Mouse (Mus musculus) heart, postnatal 14 days (tissue): ENCODE measurements at regions not wholly inside any gene's neighbourhood (a gene's known extent, or its start where the extent isn't known, plus 50 kb on each side); places are given as distances from the start of the nearest gene placed in this dataset.
A peak's percentile ranks its signal among the peaks of the same experiment; 100 is the strongest.

Experiments used
- DNase-seq, 2 experiments: peaks; one replicate each; pipeline ENCODE4 v3.0.0; 2021 to 2022
- intact Hi-C: fragments of 180-260 bp; cut with DNase I; formaldehyde crosslinking; loops from one replicate; pipeline ENCODE4 v1.15.1; 2025

DNA sequence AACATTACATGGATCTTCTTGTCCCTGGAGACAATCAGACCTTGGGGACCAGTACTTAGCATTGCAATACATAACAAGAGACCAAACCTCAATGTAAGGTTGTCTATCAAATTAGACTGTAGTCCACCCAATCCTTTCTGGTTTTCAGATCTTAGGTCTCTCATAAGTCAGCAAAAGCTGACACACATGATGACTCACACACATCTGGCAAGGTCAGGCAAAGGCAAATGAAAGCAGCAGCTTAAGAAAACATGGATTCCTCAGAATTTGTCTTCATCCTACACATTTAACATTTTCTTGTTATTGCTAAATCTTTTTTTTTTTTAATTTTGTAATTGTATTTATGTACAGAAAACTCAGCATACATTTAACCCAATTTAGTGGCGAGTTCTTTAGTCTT, 52.0 kb downstream of the Gm11983 start:
- DNase-seq, result no peak
- intact Hi-C loops, result no loop called here

DNA sequence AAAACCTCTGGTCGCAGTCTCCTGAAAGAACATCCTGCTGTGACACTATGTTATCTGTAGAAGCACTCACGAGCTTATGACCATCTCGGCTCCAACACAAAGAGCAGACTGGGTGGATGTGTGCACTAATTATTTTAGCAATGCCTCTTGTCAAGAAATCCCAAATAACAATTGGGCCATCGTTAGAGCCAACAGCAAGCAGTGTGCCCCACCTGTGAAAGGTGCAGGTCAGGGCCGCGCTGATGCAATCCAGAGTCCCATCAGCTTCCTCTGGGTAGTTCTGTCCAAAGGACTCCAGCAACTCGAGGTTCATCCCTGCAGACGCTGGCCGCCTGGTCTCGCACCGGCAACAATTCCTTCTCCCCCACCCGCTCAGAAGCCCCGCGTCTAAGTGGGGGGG, 54.6 kb downstream of the Gm11983 start:
- DNase-seq, result no peak
- intact Hi-C loops, result no loop called here

DNA sequence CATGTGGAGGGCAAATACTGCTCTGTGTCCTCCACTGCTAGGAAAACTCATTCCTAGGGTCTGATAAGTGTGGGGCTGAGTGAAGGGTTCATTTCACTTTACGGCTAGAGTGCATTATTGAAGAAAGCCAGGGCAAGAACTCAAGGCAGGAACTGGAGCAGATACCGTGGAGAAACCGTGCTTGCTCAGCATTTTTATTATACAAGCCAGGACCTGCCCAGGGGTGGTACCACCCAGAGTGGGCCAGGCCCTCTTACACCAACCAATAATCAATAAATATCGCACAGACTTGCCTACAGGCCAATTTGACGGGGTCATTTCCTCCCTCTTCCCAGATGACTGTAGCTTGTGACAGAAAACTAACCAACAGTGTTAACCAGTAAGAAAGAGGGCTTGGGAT, 57.7 kb downstream of the Gm11983 start:
- no peak for DNase-seq
- intact Hi-C loops, result no loop called here

DNA sequence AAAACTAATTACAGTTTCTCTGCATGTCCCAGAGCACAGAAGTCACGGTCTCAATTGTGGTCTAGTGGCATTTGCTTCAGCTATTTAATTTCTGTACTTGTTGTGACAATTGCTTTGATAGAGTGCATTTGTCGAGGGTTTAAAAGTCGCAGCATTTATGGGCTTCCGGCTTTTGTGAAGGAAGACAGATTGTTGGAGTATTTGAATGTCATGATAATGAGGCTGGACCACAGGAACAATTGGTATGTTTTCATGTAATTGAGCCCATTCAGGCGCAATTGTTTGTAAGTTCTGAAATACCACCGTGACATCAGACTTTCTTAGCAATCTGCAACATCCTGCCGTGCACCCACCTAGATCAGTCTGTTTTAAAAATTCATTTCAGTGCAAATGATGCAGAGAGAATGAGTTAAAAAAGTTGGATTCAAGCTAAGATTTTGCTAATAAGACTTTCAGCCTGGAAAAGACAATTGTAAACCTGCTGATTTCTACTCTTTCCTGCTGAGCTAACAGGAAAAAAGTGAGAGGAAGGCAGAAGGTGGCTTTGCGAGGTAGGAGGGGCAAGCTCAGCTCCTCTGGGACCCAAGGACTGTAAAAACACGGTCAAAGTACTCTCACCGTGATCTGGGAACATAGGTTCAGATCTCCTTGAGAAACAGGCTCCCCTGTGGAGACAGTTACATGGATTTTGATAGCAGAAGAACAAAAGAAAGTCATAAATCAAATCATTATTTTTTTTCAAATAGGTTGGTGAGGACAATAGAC, 58.7 kb downstream of the Gm11983 start:
- DNase-seq, result no peak
- intact Hi-C loops, result no loop called here

DNA sequence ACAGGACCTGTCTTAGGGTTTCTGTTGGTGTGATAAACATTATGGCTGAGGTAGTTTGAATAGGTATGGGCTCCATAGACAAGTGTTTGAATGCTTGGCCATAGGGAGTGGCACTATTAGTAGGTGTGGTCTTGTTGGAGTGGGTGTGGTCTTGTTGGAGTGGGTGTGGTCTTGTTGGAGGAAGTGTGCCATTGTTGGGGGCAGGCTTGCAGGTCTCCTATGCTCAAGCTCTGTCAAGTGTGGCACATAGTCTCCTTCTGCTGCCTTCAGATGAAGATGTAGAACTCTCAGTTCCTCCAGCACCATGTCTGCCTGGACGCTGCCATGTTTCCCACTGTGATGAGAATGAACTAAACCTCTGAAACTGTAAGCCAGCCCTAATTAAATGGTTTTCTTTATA, 59.9 kb downstream of the Gm11983 start:
- intact Hi-C loops, result no loop called here

DNA sequence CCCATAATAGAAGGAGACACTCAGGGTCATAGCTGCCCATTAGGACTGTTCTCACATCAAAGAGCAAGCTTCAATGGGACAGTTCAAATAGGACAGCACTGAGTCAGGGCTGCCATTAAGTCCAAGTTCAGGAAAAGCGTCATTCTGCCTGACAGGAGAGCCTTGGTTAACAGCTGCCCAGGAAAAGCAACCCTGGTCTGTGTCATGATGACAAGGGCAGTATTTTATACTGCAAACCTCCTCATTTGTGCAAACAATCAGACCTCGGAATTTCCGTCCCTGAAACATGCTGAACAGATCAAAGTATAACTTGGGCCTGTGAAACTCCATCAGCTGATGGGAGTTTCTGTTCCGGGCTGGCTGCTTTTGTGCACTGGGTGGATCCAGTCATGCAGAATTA, 62.8 kb downstream of the Gm11983 start:
- DNase-seq, result no peak
- intact Hi-C loops, result no loop called here

More for the DNA sequence above, 59.9 kb downstream of the Gm11983 start:
- no peak for DNase-seq

DNA sequence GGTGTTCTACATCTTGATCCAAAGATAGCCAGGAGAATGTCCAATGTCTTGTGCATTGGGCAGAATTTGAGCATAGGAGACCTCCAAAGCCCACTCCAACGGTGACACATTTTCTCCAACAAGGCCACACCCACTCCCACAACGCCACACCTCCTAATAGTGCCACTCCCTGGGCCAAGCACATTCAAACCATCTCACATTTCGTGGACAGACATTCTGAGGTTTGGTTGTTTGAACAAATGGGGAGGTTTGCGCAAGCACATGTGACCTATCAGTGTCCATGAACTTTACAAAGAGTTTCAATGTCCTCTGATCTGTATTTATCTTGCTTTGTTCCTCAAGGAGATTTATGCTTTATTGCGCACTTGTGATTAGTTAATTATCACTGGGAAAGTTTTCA, 63.5 kb downstream of the Gm11983 start:
- intact Hi-C loops, result no loop called here
- DNase-seq, result no peak

DNA sequence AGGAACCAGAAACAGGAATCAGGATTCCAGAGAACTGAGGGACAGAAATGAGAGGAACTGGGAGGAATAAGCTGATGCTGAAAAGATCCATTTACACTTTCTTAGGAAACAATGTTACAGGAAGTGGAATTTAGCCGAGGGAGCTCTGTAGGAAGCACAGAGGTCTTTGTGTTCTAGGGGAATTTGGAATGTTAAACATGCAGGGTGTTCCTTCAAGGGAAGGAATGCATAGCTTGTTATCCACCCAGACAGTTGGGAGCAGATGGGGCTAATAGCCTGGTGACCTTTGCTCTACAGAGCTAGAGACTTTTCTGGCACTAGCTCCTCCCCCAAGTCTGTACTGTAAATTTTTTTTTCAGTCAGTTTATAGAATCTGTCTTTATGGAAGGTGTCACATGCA, 64.1 kb downstream of the Gm11983 start:
- intact Hi-C loops, result no loop called here
- no peak for DNase-seq

DNA sequence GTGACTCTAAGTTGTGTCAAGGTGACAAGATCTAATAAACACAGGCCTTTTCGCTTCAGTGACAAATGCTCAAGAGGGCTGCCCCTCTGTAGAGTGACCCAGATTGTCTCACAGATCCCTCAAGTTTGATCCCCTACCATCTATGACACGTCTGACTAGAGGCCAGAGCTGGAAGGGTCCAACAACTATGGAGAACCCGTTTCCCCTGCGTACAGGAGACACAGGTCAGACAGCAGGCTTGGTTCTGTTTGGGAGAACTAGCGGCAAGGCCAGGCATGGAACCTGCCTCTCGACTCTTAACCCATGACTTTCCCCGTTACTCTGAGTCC, 68.1 kb downstream of the Gm11983 start:
- intact Hi-C loops, result loop anchor here (1.0 to 5.0 kb wide), 2 partner anchors 92 to 114 kb away; no protein-coding TSS in a partner anchor
- no peak for DNase-seq

DNA sequence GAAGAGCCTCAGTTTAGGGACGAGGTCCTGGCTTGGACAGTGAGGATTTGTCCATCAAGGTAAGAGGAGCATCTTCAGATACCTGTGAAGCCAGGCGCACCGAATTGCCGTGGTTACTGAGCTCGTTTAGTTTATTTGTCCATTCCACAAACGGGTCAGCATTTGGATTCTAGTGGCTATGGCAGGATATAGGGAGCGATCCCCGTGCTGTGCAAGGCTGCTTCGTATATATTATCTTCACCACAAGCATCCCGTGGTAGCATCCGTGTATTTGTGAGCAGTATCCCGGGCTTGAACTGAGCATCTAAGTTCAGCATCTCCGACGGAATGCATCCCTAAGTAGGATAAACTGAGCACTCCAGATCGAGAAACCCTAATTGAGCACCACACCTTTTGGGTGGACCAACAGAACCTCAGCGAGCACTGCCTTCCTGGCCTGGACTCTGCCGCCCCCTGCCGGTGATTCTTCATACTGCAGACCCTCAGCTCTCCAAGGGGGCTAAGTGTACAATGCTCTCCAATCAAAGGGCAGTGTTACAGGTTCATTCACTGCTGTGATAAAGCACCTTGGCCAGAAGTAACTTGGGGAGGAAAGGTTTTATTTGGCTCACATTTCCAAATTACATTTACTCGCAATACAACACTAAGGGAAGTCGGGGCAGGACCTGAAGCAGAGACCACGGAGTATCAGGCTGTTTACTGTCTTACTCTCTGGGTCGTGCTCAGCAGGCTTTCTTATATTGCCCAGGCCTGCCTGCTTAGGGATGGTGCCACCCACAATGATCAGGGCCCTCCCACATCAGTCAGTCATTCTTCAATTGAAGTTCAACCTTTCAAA, 68.6 kb downstream of the Gm11983 start:
- peak; percentile 78 to 85 for DNase-seq
- intact Hi-C loops, result loop anchor here (1.0 to 5.0 kb wide), 2 partner anchors 92 to 114 kb away; no protein-coding TSS in a partner anchor

DNA sequence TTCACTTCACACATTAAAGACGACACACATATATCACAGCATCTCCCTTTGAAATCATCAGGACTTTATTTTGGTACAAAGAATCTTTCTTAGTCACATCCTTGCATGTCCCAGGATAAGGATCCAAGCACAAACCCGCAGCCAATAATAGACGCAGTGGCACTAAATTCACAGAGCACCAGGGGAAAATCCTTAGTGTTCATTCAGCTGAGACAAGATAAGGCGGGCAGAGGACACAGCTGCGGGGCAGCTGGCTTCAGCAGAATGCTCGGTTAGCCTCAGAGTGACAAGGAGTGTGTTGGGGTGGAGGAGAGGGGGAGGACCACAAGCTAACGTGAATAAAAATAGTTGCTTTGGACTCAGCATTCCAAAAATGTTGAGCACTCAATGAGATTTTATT, 70.7 kb downstream of the Gm11983 start:
- no peak for DNase-seq
- intact Hi-C loops, result loop anchor here (5.0 kb wide), 1 partner anchor 89 kb away; no protein-coding TSS in a partner anchor

DNA sequence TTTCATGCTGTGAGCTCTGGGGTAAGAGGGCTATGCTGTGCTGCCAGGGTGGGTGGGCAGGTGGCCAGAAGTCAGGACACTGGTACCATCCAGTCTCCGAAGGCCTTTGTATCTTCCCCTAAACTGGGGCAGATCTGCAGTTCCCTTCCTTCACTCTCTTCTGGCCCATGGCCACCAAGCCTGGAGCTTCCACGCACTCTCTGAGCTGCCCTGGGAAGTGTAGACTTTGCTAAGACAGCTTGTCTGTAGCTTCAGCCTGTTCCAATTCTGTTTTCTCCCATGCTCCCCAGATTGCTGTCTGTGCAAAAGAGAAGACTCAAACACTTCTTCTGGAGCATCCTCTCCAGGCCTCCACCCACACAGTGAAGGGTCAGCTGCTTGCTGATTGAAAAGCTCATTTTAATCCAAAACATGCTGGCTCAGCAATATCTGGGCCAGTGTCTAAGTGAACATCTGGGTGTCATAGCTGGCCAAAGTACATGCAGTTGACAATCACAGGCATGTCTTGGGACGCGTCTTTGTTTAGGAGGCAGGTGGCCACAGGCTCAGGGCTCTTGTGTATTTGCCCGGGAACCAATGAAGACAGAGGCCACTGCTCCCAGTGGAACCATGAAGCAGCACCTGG, 72.0 kb downstream of the Gm11983 start:
- peak in 1 of 2 experiments; percentile 13 for DNase-seq
- intact Hi-C loops, result loop anchor here (5.0 kb wide), 1 partner anchor 88 kb away; no protein-coding TSS in a partner anchor

DNA sequence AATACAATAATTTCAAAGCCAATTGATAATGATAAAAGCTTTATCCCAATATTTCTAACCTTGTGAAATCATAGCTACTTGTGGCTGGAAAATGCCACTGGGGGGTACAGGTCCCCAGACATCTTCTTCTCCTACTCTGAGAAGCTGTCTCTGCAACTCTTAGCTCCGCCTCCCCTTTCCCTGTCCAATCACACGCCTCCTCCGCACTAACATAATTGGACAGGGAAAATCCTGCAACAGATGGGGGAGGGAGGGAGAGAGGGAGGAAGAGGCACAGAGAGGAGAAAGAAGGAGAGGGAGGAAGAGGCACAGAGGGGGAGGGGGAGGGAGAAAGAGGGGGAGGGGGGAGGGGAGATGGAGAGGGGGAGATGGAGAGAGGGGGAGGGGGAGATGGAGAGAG, 73.3 kb downstream of the Gm11983 start:
- intact Hi-C loops, result no loop called here

DNA sequence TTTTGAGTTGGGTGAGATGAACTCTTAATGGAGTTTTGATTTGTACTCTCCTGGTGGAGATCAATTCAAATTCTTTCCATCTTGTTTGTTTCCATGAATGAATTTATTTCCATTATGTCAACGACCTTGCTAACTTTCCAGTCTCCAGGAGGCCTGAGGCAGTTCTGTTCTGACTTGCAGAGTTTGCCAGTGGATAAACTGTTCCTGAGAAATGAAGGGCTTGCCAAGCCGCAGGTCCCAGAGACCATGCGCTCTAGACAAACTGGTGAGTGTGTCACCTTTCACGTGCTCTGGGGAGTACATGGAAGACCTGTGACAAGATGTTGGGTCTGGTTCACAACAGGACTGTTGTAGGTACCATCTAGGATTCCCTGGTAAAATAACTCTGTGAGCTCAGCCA, 74.5 kb downstream of the Gm11983 start:
- intact Hi-C loops, result no loop called here
- no peak for DNase-seq

More for the DNA sequence above, 73.3 kb downstream of the Gm11983 start:
- DNase-seq, result no peak

DNA sequence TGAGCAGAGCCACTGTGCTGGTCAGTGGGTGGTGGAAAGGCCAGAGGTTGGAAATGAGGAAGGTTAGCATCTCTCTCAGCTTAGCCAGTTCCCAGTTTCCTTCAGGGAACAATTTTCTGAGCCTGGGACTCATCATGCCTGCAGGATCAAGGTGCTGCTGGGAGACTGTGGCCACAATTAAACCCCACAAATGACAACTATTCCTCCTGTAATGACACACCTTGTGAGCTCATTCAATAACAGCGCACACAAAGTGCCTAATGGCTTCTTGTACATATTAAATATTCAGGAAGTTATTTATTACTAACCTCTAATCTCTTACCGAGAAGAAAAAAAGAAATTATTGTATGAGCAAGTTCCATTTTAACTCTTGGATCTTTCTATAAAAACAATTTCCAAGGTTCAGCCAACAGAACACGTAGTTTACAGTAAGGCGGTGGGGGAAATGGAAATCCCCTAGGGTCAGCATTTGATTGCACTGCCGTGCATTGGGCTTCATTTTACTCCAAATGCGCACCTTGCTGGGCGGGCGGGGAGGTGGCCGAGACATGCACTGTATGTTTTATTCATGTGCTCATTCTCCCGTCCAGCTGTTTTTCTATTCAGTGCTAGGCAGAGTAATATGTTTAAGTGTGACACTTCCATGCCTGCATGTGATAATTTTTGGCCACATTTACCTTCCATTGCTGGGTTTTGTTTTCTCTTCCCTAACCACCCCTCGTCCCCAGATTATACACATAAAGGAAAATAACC, 75.4 kb downstream of the Gm11983 start:
- intact Hi-C loops, result no loop called here

DNA sequence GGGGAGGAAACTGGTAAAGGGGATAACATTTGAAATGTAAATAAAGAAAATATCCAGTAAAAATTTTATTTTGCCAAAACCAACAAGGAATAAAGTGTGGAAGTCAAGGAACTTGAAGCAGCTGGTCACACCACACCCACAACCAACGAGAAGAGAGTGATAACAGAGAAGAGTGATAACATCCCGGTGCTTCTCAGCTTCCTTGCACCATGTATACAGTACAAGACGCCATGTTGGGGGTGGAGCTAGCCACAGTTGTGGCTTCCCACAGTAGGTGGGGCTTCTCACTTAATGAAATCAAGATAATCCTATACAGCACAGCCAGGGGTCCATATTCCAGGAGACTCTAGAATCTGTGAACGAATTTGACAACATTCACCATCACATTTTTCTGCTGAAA, 77.9 kb downstream of the Gm11983 start:
- intact Hi-C loops, result no loop called here
- no peak for DNase-seq

More for the DNA sequence above, 75.4 kb downstream of the Gm11983 start:
- DNase-seq, result no peak

DNA sequence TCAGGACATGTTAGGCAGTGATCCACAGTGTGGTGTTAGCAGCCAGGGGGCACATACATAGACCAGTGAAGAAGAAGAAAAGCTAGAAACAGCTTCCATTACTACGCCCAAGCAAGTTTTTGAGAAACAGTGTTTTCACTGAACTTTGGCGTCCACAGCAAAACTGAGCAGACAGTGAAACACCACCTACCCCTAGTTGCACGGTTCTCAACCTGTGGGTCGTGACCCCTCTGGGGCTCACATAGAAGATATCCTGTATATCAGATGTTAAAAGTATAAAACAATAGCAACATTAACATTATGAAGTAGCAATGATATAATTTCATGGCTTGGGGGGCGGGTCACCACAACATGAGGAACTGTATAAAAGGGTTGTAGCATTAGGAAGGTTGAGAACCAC, 81.1 kb downstream of the Ramp3 start:
- DNase-seq, result no peak
- intact Hi-C loops, result no loop called here

DNA sequence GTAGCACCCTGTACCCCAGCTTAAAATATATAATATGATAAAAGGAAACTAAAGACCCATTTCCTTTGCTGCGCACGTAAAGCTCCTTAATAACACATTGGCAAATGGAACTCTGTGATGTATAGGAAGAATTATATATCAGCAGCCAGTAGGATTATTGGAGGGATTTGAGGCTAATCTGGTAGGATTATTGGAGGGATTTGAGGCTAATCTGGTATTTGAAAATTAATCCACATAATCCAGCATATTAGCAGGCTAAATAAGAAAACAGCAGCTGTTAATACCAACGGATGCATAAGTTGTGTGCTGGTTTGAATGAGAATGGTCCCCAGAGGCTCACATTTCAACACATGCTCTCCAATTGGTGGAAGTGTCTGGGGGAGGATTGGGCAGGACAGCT, 80.3 kb downstream of the Ramp3 start:
- intact Hi-C loops, result no loop called here
- no peak for DNase-seq

DNA sequence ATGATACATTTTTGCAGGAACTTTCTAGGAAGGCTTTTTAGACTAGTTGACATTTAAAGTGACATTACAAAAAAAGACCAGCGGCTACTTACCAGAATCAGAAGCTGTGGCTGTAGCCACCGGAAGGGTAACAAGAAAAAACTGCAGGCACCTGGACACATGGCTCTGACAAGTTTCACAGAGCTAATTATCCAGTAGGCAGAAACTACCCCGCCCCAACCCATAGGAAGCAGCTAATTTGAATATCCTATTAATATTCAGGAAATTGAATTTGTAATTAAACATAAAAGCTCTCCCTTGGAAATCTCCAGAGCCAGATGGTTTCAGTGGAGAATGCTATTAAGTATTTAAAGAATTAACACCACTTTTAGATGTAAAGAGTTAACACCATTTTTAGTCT, 79.8 kb downstream of the Ramp3 start:
- intact Hi-C loops, result no loop called here
- DNase-seq, result no peak

DNA sequence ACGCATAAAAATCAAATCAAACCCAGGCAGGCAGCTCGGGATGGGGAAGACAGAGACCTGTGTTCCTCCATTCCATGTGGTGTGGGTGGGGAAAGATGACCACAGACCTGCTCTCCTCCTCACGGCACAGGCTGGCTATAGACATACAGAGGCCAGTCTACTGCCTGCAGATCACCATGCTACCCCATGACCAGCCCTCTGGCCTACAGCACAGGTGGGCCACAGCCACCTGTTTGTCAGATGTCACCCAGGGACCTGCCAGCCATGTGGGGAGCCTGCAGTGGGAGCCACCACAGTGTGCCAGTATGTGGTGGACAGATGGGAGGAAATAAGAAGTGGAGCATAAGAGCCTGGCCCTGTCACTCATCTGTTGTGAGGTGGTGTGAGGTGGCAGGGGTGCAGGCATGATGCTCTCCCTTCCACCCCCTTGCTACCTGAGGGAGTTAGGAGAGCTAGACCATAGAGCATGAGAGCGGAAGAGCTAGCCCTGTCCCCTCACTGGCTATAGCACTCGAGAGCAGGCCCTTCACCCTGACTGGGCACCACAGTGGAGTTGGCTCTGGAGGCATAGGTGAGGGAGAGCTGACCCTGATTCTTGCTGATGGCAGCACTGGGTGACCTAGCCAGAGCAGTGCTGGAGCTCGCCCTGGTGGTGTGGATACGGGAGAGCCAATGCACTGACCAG, 76.6 kb downstream of the Ramp3 start:
- no peak for DNase-seq
- intact Hi-C loops, result no loop called here
